Mouse (Mus musculus) hindlimb bud, embryonic 11.5 days (tissue): ENCODE data around the gene Sirt7.
A peak's percentile ranks its signal among the peaks of the same experiment; 100 is the strongest.

ENCODE experiments used
- DNase-seq: peaks from one replicate; pipeline ENCODE4 v3.0.0-alpha.2; 2012; ENCODE audit warnings: low read depth, low spot score; ENCODE audit errors: extremely low spot score

Gene Sirt7

DNA sequence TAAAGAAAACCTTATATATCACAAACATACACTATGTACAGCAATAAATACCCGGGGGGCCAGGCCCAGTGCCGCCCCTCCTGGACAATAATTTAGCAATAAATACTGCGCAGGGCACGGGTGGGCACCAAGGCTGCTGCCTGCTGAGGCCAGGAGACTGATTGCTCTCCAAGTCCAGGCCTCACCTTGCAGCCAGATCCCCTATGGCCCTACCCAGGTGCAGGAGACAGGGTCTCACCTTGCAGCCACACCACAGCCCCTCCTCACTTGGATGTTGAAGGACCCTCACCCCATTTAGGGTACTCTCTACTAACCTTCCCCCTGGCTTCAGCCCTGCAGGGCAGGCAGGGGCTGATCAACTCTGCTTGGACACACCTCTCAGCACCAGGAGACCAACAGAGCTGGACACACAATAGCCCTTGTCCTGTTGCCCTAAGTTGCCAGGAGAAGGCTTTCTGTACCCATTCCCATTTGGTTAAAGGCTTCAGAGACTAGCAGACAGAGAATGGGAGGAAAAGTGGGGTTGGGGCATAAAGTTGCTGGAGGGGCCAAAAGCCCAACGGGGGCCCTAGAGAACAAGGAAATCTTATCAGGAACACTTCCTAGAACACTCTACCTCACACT, at the start of gene Sirt7:
TSS of gene Sirt7 (minus strand) at position 89 of the 624 bp plus-strand sequence.
- no peak for DNase-seq

DNA sequence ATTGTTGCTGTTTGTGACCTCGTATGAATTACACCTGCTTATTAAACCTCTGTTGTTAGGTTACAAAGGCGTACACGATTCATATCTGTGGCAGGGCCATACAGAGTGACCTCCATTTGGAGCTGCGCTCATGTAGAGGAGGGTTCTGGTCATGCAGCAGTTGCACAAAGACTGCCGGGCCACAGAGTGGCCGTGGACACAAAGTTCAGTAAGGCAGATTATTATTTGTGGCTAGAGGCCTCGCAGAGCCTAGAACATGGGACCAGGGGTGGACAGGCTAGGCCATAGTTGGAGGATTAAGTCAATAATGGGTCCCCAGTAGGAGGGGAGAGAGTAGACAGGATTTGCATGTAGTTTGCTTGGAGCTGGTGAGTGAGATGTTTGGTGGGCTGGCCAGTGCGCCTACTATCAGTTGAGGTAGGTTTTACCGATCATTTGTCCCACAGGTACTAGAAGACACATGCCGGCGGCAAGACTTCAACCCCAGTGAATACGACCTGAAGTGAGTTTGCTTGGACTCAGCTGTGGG, 48.6 kb upstream of the Sirt7 start:
- DNase-seq = no peak

DNA sequence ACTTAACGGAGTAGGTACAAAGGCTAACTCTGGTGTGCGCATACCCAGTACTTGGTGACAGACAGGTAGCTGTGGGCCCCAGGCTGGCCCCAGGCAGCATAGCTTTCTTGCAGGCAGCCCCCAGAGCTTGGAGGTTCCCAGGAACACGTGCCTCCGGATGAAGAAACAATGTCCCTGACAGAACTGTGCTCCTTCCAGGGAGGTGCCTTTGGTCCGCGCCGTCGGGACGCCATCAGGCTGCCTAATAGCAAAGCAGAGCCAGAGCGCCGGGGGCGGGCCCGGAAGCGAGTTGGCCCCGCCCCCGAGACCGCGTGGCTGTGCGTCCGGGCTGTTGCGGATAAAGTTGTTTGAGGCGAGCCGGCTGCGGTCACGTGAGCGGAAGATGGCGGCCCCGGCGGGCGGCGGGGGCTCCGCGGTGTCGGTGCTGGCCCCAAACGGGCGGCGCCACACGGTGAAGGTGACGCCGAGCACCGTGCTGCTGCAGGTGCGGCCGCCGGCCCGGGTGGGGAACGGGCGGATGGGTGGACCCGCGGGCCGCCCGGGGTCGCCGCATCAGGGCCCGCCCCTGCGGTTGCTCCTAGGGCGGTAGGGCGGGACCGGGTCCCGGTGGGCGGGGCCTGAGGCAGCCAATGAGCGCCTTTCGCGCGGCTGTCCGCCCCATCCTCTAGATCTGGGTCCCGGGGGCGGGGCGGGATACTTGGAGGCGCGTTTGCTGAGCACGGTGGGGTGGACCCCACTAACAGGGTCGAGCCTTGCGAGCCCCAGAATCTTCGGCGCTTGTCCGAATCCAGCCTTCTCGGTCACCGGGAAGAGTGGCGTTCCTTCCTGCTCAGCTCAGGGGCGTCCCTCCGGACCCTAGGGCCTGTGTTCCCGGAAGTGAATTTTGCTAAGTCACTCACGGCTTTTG, 47.9 kb upstream of the Sirt7 start, which contains the start of gene Aspscr1:
TSS of gene Aspscr1 (plus strand) at position 287 of the 907 bp plus-strand sequence.
- peak; percentile 72 for DNase-seq

DNA sequence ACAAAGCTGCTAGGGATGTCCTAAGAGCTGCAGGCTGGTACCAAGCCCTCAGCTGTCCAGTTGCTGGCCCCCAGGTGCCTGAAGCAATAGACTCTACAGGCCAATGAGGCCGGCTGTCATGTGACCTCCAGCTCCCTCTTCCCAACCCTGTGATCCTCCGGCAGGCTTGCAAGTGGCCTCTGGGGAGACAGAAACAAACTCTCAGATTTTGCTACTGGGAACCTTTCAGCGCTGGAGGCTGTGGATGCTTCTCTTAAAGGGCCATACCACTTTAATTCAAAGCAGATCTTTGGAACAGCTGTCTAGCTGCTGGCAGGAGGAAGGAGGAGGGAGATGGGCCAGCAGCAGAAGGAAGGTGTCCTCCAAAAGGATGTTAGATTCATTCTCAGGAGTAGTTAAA, 41.6 kb upstream of the Sirt7 start:
- no peak for DNase-seq

DNA sequence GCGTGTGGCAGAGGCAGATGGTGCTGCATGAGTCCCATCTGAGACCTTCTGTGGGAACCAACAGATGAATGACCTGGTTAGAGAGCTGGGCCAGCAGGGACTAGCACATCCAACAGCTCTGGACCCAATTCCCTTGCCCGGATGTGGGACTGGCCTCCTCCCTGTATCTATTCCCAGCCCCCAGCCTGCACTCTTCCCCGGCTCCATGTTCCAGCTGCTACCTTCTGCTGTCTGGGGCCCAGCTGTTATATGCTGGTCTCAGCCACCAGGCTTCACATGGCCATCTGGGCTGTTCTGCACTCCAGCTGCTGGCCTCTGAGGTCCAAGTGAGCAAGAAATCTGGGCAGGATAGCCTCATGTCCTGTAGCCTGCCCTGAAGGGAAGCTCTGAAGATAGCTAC, 40.4 kb upstream of the Sirt7 start:
- DNase-seq = no peak

DNA sequence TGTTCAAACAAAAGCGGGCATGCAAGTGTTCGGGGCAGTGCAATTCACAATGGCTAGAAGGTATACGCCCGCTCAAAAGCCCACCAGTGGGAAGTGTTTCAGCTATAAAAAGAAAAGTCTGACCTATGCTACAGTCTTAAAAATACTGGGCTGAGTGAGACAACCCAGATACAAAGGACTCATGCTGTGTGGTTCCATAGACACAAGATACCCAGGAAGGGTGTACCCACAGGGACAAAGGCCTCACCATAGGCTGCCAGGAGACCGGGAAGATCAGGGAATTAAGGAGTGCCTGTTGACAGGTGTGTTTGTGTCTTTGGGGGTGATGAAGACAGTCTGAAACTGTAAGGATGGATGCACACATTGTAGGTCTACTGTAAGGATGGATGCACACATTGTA, 38.7 kb upstream of the Sirt7 start:
- DNase-seq = no peak

DNA sequence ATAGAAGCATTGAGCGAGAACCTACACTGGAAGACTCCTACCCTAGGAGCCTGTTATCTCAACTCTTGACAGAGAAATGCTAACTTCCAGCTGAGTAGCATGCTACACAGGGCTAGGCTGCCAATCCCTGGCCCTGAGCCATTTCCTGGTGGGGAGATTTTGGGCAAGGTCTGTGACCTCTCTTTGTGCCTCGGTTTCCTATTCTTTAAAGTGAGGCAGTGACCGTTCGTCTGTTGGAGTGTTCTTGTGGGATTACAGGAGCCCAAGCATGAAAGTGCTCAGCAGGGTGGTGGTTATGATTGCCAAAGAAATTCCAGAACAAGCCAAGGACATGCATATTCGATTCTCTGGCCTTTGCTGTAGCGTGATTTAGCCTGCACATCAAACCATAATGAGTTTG, 37.7 kb upstream of the Sirt7 start:
- no peak for DNase-seq

DNA sequence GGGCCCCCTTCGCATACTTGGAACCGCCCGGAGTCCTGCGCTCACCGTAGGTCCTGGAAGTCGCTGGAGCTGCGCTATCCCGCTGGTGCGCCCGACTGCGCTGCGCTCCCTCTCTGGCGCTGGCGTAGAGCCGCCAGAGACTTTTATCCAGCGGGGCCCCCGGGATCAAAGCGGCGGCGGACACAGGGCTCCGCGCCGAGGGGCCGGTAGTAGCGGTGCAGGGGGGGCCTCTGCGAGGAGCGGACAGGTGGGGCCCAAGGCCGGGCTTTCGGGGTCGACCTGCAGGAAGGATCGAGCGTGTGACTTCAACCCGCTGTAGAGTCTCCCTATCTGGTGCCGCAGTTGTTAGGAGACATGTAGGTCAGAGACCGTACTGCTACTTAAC, 36.0 kb upstream of the Sirt7 start, which contains the start of gene Notum:
TSS of gene Notum (minus strand) at position 100 of the 385 bp plus-strand sequence.
- no peak for DNase-seq

DNA sequence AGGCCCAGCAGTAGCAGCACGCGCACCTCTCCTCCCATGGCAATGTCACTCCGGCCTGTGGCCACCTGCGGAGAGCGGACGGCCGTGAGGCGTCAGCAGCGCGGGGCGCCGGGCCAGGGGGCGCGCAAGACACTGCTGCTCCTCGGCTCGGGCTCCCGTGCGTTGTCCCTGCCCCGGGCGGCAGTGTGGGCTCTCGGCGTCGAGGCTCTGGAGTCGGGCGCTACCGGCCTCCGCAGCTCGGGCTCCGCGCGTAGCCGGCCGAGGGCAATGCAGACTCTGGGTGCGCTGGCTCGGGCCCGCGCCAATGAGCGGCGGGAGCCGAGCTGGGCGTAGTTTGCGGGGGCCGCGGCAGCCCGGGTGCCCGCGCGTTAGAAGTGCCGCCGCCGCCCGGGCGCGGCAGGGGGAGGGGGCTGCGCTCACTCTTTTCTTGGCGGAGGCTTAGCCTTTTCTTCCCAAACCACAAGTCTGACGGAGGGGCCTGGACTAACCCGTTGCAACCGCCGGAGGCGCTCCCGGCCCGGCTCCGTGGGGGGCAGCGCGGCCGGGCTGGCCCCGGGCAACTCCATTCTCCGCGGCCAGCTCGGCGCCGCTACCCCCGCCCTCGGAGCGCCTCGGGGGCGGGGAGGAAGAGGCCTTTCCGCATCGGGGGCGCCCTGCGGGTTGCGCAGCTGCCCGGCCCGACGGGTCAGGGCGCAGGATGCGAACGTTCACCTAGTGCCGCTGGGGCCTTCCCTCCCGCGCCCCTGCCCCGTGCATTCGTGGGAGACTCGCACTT, 35.4 kb upstream of the Sirt7 start:
- DNase-seq = no peak

DNA sequence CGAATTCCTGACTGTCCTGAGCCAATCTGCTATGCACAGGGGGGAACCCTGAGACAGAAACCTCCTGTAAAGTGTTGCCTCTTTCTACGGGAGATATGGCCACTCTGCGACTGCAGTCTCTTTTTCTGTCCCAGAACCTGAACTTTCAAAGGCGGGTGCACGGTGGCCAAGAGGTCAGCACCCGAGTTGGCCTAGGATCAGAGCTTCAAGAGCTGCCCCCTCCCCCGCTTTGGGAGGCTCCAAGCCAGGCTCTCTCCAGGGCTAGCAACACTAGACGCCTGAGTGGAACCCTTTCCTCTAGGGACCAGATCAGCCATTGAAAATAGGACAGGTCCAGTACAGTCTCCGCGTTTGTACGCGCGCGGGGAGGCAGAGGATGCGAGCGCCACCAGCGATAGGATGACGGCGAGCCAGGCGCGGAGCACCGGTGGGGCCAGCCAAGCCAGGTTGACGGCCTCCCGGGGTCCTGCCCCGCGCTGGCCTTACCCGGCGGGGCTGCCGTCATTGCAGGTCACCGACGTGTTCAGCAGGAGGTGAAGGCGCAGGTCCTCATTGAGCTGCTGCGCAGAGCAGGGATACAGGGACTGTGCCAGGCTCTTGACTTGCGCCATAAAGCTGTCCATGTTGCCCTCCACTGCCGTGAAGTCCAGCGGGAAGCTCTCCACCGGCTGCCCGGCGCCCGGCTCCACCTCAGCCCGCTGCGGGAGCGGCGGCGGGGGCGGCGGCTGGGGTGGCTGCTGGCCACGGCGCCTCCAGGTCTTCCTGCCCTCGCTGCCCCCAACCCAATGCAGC, 34.7 kb upstream of the Sirt7 start:
- no peak for DNase-seq

DNA sequence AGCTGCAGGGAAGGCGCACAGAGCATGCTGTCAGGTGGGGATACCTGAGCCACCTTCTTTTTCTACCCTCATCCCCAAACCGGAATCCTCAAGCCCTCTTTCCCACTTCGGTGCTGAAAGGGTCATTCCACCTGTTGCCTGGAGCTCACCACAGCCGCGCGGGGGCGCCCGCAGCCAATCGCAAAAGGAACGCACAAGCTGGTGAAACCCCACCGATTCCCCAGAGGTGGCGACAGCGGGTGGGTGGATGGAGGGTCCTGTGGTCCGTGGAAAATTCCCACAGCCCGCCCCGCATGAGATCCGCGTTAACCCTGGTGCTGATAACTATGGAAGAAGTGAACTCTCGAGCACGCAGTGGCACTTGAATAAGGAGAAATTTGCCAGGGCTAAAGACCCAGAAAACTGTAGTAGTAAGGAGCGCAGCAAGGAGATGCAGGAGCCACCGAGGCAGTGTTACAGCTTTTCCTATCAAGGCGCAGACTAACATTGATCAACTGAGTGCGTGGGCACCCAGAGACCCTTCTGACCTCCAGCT, 33.9 kb upstream of the Sirt7 start:
- no peak for DNase-seq

DNA sequence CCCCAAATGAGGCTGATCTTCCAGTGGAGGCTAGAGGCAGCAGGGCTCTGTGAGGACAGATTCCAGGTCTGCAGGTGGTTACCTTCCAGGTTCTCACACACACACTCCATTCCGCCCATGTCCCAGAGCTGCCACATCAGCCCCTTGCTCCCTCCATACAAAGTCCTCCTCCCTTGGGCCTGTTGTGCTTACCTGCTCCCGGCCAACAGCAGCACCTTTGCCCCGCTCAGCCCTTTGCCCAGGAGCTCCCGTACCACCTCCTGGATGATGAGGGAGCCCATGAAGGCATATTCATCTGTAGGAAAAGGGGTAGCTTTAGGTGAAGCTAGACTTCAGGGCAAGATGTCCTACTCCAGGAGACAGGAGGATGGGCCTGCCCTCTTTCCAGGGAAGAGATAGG, 32.3 kb upstream of the Sirt7 start:
- no peak for DNase-seq

DNA sequence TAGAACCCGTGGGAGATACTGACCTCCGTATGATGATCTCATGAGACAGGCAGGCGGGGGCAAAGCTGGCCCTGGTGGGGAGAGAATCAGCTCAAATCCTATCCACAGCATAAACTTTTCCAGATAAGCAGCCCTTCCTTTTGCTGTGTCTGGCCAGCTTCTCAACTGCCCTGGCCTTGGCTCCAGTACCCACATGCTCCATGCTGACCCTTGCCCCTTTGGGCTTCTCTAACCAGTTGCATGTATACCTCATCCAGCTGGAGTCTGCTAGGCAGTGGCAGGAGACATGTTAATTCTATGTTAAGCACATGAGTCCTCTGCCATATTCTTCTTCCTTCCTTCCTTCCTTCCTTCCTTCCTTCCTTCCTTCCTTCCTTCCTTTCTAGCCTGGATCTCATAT, 29.7 kb upstream of the Sirt7 start:
- no peak for DNase-seq

DNA sequence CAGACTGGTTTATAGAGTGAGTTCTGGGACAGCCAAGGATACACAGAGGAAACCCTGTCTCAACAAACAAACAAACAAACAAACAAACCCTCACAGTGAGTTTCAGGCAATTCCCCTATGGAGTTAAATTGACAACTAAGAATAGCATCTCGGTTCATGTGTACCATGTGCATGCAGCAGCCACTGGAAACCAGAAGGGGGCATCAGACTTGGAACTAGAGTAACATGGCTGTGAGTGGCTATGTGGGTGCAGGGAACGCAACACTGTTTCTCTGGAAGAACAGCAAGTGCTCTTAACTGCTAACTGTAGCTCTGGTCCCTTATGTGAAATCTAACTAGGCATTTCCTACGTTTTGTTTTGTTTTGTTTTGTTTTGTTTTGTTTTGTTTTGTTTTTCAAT, 26.8 kb upstream of the Sirt7 start:
- no peak for DNase-seq

DNA sequence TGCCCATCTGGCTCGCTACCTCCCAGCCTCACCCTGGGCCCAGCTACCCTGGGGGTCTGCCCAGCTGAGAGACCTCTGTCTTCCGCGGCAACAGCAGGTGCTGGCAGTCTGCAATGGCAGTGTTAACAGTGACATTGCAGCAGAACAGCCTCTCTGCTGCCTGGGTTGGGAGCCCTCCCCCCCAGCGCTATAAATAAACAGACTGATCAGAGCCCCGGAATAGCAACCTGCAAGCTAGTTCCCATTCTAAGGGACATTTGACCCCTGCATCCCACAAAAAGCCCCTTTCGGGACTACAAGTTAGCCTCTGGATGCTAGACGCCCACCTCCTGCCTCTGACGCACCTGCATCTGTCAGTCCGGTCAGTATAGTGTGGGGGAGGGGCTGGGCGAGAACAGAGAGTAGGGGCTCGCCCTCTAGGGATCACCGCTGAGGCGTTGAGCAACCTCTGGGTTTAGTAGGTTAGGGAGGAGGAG, 23.0 kb upstream of the Sirt7 start, which contains the start of gene Myadml2:
TSS of gene Myadml2 (minus strand) at position 158 of the 476 bp plus-strand sequence.
- DNase-seq = no peak

DNA sequence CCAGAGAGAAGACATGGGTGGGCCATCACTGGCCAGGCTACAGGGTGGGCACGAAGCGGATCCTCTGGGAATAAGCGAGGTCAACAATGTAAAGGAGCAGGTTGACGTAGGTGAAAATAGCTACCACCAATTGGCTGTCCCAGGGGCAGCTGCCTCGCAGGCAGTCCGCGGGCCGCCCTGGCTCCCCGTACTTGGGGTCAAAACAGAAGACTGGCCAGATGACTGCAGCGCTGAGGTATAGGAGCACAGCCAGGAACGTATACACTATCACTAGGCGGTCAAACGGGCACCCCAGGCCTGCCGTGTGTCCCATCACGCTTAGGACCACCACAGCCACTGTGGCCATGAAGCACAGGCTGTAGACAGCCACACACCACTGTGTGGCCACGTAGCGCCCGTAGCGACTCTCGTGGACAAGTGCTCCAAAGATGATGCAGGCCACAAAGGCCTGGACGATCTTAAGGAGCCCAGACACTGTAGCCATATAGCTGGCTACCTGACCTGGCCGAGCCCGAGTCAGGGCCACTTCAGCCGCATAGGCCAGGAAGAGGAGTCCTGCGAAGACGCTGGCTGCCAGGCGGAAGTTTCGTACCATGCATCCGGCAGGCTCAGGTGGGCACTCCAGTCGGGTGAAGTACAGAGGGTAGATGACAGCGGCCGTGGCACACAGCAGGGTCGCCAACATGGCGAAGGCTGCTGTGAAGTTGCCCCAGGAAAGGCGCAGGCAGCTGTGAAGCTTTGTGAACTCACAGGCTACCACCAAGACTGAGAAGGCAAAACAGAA, 22.2 kb upstream of the Sirt7 start:
- no peak for DNase-seq

DNA sequence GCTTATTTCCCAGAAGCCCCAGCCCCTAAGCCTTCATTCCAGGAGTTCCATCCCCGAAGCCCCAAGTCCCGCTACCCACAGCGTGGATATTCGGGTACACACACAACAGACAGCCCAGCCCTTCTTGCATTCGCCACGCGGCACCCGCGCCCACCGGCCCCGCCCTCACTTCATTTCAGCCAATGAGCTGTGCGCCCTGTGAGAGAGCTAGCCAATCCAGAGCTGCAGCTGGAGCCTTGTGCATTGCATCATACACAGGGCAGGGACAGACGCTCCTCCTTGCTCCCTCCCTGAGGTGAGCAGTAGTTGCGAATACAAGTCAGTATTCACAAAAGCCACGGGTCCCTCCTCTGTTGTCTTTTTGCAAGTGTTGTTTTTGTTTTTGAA, 18.6 kb upstream of the Sirt7 start, which contains the start of gene Pycr1:
TSS of gene Pycr1 (minus strand) at position 169 of the 387 bp plus-strand sequence.
- peak; percentile 79 for DNase-seq

DNA sequence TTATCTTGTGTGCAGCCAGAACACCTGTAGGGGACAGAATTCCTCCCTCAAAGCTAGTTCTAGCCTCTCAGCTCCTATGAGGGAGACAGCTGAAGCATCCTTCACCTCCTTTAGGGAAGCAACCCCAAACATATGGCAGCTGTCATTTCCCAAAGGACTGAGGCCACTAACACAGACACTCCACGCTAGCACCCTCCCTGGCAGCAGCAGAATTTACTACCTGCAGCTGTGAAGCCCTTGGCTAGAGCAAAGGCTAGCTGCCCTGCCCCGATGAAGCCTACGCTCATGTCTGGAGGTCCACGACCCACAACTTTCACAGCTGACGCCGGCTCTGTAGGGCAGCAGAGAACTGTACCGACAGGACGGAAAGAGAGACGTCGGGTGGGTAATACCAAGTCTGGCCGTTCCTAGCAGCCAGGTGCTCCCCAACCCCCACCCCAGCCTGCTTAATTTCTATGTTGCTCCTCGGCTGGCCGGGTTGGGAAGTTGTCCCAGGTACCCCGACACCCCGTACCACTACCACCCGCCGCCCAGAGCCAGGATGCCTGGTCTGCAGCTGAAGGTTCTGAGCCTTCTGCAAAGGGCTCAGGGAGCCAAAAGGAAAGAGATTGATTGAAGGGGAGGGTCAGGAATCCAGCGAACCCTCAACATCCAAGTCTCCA, 18.0 kb upstream of the Sirt7 start:
- no peak for DNase-seq

DNA sequence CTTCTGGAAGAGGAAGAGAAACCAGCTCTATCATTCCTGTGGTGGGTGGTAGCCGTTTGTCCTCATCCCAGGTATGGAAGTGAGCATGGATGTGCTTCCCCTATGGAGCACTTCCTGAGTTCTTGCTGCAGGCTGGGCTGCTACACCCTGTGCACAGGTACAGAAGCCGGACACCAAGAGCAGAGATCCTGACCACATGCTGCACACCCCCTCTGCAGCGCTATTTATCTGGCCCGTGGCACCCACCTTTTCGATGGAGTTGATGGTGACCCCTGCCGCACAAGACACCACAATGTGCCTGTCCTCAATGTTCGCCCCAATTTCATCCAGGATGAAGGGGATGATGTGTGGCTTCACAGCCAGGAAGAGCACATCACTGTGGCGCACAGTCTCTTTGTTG, 16.8 kb upstream of the Sirt7 start:
- no peak for DNase-seq
